Mouse (Mus musculus) kidney, postnatal 10 days (tissue): ENCODE measurements around the gene Myo5c.

Source experiments
- DNase-seq: peaks from one replicate; pipeline ENCODE4 v3.0.0; 2021; ENCODE audit warnings: mixed read lengths

Gene Myo5c

GRCm38 (mm10) chr9:75334440-75334839, 102.6 kb downstream of the Myo5c start:
- no peak for DNase-seq

- DNase-seq, result no peak
Observed at GRCm38 (mm10) chr9:75338016-75338415, 106.2 kb downstream of the Myo5c start.

GRCm38 (mm10) chr9:75342433-75342832, 110.6 kb downstream of the Myo5c start:
- DNase-seq, result no peak

- no peak for DNase-seq
Observed at GRCm38 (mm10) chr9:75347458-75347857, 115.6 kb downstream of the Myo5c start, which contains the start of gene Bcl2l10. TSS of gene Bcl2l10 (plus strand) at chr9:75347758.

- DNase-seq, result no peak
Observed at GRCm38 (mm10) chr9:75348066-75348465, 116.2 kb downstream of the Myo5c start.

GRCm38 (mm10) chr9:75348641-75349040, 116.8 kb downstream of the Myo5c start:
- DNase-seq, result no peak

- no peak for DNase-seq
Observed at GRCm38 (mm10) chr9:75353094-75353493, 121.3 kb downstream of the Myo5c start.
